Mouse (Mus musculus): Measurements from ENCODE around the gene 4933421I07Rik.

The 4933421I07Rik gene

GRCm38 (mm10) chr7:42447850-42448249 is at the start of gene 4933421I07Rik:
Gene 4933421I07Rik, minus strand, starts transcription at chr7:42448120.
- no peak for DNase-seq

- DNase-seq = no peak
Observed at GRCm38 (mm10) chr7:42497356-42497755, 49.4 kb upstream of the 4933421I07Rik start.

GRCm38 (mm10) chr7:42496202-42496601 is 48.3 kb upstream of the 4933421I07Rik start:
- no peak for DNase-seq

GRCm38 (mm10) chr7:42490859-42491258 is 42.9 kb upstream of the 4933421I07Rik start:
- no peak for DNase-seq

- DNase-seq = no peak
Observed at GRCm38 (mm10) chr7:42490358-42490757, 42.4 kb upstream of the 4933421I07Rik start.

GRCm38 (mm10) chr7:42454640-42455039 is 6.7 kb upstream of the 4933421I07Rik start:
- no peak for DNase-seq

GRCm38 (mm10) chr7:42450618-42451017 is 2.7 kb upstream of the 4933421I07Rik start:
- DNase-seq = no peak

- DNase-seq = no peak
Observed at GRCm38 (mm10) chr7:42447352-42447751, 568 bp downstream of the 4933421I07Rik start.

All from thymus, adult 18-20 months (tissue).